Mouse (Mus musculus) E14TG2a.4 (cell line): Measurements from ENCODE around the gene Stx8.

Source experiments
- CTCF ChIP-seq: conservative IDR thresholded peaks from 2 replicates; pipeline ENCODE4 v1.5.1; 2014; ENCODE audit warnings: low read length
- NANOG ChIP-seq: IDR thresholded peaks from 2 replicates; pipeline ENCODE4 v1.6.1; 2014; ENCODE audit warnings: borderline replicate concordance, low read length, mixed read lengths

- no peak for TF ChIP-seq CTCF
- no peak for TF ChIP-seq NANOG
These were observed 63.1 kb downstream of the Stx8 start for GRCm38 (mm10) chr11:68029079-68029478.
